Mouse (Mus musculus) heart, postnatal 36 days (tissue): ENCODE results near the gene Hspa1l. TPM values are rescaled to one million over a fixed set of nuclear protein-coding genes. Genes with fewer than 3 reads are reported as not detected.
"Not testable (repeated sequence)": the region's sequence is repeated elsewhere in the genome, so short reads cannot be mapped to it uniquely, and the experiment has no call there.

ENCODE experiments used
- DNase-seq, 2 experiments: peaks; one replicate each; pipeline ENCODE4 v3.0.0; 2021 to 2022
- intact Hi-C: fragments of 180-260 bp; cut with DNase I; formaldehyde crosslinking; loops from one replicate; pipeline ENCODE4 v1.15.1; 2025
- total RNA-seq, 2 experiments: library from RNA; stranded (reverse); gene quantifications; 2 replicates each; pipeline ENCODE4 v1.2.3; 2021

Hspa1l gene
- total RNA-seq, 2 experiments from 2014 or later = 7.8 to 9.2 TPM

DNA sequence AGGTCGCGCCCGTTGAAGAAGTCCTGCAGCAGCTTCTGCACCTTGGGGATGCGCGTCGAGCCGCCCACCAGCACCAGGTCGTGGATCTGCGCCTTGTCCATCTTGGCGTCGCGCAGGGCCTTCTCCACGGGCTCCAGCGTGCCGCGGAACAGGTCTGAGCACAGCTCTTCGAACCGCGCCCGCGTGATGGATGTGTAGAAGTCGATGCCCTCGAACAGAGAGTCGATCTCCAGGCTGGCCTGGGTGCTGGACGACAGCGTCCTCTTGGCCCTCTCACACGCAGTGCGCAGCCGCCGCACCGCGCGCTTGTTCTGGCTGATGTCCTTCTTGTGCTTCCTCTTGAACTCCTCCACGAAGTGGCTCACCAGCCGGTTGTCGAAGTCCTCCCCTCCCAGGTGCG lies 1.7 kb upstream of the Hspa1l start:
- intact Hi-C loops, DNase-seq: not testable (repeated sequence)

GRCm38 (mm10) chr17:34971694-34972068 lies 822 bp upstream of the Hspa1l start:
- intact Hi-C loops = not testable (repeated sequence)

DNA sequence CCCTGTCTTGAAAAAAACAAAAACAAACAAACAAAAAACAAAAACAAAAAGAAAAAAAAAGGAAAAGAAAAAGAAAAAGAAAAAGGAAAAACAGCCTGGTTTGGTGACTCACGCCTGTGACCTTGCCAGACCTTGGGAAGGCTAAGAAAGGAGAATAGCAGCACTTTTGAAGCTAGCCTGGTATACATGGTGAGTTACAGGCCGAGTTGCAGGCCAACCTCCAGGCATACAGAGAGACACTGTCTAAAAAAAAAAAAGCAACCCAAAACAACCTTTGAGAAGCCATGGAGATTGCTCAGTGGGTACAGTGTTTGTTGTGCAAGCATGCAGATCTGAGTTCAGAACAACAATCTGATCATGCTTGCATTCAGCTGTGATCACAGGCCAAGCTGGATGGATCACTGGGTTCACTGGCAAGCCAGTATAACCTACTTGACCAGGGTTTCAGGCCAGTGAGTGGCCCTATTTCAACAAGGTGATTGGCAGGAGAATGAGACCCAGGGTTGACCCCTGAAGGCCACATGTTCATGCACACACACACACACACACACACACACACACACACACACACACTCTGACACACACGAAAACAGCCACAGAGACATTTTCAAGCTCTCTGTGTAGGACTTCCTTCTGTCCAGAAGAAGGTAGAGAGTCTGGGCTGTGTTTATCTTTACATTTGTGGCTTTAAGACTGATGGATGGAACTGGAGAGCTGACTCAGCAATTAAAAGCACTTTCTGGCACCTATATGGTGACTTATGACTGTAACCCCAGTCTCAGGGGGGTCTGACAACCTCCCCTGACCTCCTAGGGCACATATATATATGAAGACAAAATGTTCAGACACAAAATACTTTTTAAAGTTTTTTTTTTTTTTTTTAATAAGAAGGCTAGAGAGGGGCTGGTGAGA lies 3.3 kb downstream of the Hspa1l start:
- intact Hi-C loops = no loop called here

More at GRCm38 (mm10) chr17:34971694-34972068, 822 bp upstream of the Hspa1l start:
- DNase-seq = not testable (repeated sequence)

GRCm38 (mm10) chr17:34977000-34977399 lies 4.5 kb downstream of the Hspa1l start:
- no peak for DNase-seq
- intact Hi-C loops = no loop called here

More for the DNA sequence above, 3.3 kb downstream of the Hspa1l start:
- no peak for DNase-seq

DNA sequence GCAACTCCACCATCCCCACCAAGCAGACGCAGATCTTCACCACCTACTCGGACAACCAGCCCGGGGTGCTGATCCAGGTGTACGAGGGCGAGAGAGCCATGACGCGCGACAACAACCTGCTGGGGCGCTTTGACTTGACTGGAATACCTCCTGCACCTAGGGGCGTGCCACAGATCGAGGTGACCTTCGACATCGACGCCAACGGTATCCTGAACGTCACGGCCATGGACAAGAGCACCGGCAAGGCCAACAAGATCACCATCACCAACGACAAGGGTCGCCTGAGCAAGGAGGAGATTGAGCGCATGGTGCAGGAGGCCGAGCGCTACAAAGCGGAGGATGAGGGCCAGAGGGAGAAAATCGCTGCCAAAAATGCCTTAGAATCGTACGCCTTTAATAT lies 5.7 kb downstream of the Hspa1l start:
- intact Hi-C loops = loop anchor here (1.0 kb wide), 1 partner anchor 23 kb away; no protein-coding TSS in a partner anchor
- no peak for DNase-seq

DNA sequence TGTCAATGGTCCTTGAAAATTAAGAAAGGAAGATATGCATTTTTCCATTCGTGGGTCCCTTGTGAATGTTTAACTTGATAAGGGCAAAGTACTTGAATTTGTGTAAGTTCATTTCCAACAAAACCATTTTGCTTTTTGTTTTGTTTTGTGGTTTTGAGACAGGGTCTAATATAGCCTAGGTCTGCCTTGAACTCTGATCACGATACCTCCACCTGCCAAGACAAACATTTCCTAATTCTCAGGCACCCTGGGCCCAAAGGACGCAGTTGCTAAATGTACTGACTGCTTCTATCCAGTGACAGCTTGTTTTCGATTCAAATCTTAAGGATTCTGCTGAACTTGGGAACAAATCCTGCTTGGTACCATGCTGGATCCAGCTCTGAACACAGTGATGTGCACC lies 7.1 kb downstream of the Hspa1l start:
- no peak for DNase-seq
- intact Hi-C loops = loop anchor here (10.0 kb wide), 1 partner anchor 45 kb away; the partner anchor contains the start of gene Neu1

GRCm38 (mm10) chr17:34980655-34981054 lies 8.2 kb downstream of the Hspa1l start:
- intact Hi-C loops = loop anchor here (1.0 to 10.0 kb wide), 2 partner anchors 28 to 46 kb away; partner anchors contain the start of gene Neu1
- DNase-seq = peak in 1 of 2 experiments; percentile 44

- intact Hi-C loops = loop anchor here (1.0 to 10.0 kb wide), 3 partner anchors 19 to 47 kb away; partner anchors contain the start of genes Neu1 and Vars
- DNase-seq = peak; percentile 90 to 97
Measured at GRCm38 (mm10) chr17:34981690-34982180, 9.2 kb downstream of the Hspa1l start, which contains the start of gene Lsm2. TSS of gene Lsm2 (plus strand) at chr17:34981862.

DNA sequence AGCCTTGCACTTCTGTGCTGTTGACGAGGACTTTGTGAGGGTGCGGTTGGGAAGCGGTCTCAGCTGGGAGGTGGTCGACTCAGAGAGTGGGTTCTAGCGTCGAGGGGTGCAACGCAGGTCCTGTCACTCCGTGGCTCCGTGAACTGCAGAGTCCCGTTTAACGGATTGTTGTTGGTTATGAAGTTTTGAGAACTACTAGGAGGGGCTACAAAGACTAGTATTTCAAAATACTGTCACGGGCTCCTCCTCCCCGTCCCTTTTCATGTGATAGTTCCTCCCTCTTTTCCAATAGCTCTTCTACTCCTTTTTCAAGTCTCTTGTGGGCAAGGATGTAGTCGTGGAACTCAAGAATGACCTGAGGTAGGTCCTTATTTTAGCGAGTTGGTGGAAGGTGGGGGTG lies 9.8 kb downstream of the Hspa1l start:
- intact Hi-C loops = loop anchor here (2.0 to 10.0 kb wide), 2 partner anchors 18 to 48 kb away; partner anchors contain the start of genes Neu1 and Vars
- no peak for DNase-seq

GRCm38 (mm10) chr17:34984218-34984617 lies 11.7 kb downstream of the Hspa1l start:
- no peak for DNase-seq
- intact Hi-C loops = loop anchor here (2.0 to 10.0 kb wide), 2 partner anchors 49 to 133 kb away; partner anchors contain the start of genes Nelfe, Neu1 and Skiv2l

DNA sequence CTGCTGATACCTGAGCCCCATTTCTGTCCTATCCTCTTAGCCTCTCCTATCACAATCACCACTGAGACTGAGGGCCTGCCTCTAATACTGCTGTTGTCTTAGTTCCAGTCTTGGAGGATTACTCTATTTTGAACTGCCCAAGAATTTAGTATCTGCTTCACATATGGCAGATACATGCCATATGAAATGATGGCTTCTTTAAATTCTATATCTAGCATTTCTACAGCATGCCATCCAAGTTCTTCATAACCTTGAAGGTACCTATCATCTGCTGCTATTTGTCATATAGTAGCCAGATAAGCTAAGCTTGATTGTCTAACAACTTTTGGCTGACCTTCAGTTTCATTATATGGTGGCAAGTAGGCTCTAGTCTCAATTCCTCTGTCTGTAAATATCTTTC lies 22.2 kb downstream of the Hspa1l start:
- no peak for DNase-seq
- intact Hi-C loops = no loop called here

GRCm38 (mm10) chr17:34995192-34995591 lies 22.7 kb downstream of the Hspa1l start:
- intact Hi-C loops, DNase-seq: not testable (repeated sequence)

GRCm38 (mm10) chr17:34995927-34996326 lies 23.4 kb downstream of the Hspa1l start:
- intact Hi-C loops, DNase-seq: not testable (repeated sequence)

GRCm38 (mm10) chr17:34996411-34997141 lies 24.1 kb downstream of the Hspa1l start:
- intact Hi-C loops = no loop called here

DNA sequence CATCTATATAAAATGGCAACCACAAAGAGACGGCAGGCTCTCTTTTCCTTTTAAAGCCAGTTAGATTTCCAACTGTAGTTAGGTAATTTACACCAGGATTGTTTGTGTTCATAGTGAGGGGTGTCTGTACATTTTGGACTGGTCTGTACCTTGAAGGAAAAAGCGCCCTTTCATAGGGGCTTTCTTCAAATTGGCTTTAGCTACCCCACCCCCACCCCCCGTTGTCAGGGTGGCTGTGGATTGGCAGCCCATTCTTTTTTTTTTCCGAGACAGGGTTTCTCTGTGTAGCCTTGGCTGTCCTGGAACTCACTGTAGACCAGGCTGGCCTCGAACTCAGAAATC lies 24.6 kb downstream of the Hspa1l start:
- intact Hi-C loops = no loop called here
- DNase-seq = no peak

More at GRCm38 (mm10) chr17:34996411-34997141, 24.1 kb downstream of the Hspa1l start:
- DNase-seq = no peak

DNA sequence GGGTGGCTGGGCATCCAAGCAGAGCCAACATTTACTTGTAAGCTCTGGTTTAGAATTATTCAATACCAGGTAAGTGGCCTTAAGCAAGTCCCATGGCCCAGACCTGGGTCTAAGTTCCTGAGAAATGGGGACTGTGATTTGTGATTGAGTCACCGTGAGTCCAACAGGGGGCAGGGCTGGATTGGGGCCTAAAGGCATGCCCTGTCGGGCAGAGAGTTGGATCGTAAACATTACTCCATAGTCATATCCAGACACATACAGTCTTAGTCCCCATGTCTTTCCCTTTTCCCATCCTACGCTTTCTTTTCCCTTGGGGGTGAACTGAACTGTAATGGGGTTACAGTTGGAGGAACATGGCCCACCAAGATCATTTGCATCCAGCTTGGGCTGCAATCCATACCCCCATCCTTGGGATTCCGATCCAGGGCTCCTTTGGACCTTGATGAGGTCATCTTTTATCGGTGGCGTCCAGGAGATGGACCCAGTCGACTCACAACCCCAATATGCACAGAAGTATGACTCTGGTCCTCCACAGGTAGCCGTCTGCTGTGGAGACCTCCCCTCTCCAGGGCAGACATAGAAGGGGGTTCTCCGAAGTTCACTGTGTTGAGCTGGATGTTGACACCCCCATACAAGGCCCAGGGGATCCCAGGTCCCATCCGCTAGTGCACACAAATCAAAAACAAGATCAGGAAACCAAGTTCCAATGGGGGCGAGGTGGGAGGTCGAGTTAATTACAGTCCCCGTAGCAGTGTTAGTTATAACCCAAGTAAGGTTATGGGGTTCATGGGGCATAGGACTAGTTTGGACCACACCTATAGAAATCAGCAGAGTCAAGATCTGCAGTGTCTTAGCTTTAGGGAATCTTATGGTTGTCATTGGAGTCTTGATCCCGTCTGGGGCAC lies 26.3 kb downstream of the Hspa1l start:
- intact Hi-C loops = no loop called here
- DNase-seq = no peak

DNA sequence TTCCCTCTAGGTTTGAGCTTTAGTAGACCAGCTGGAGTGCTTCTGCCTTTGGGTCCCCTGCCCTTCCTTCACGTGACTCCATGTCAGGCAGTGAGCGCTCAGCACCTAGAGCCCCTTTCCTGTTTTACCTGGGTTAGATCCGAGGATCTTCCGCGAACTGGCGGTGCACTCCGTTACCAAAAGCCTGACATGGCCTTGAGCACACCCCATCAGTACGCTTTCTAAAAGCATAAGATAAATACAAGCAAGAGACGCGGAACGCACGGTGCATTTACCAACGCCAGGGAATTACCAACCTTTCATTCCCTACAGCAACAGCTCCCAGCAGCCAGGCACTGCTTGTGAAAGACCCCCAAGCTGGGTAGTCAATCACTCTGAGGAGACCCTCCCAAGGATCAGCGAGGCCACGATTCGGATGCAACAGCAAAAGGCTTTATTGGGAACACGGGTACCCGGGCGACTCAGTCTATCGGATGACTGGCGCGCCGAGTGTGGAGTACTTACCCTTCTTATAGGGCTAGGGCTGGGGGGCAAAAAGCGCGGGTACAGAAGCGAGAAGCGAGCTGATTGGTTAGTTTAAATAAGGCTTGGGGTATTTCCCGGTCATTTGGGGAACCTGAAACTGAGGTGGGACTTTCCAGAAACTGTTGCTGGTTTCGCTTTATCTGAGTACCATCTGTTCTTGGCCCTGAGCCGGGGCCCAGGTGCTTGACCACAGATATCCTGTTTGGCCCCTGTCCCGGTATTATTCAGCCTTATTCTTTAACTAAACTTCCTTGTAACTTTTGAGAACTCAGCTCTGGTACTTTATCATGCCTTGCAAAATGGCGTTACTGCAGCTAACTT lies 27.6 kb downstream of the Hspa1l start:
- not testable (repeated sequence) for DNase-seq
- intact Hi-C loops = loop anchor here (2.0 to 5.0 kb wide), 2 partner anchors 17 to 237 kb away; partner anchors contain the start of gene Nfkbil1

DNA sequence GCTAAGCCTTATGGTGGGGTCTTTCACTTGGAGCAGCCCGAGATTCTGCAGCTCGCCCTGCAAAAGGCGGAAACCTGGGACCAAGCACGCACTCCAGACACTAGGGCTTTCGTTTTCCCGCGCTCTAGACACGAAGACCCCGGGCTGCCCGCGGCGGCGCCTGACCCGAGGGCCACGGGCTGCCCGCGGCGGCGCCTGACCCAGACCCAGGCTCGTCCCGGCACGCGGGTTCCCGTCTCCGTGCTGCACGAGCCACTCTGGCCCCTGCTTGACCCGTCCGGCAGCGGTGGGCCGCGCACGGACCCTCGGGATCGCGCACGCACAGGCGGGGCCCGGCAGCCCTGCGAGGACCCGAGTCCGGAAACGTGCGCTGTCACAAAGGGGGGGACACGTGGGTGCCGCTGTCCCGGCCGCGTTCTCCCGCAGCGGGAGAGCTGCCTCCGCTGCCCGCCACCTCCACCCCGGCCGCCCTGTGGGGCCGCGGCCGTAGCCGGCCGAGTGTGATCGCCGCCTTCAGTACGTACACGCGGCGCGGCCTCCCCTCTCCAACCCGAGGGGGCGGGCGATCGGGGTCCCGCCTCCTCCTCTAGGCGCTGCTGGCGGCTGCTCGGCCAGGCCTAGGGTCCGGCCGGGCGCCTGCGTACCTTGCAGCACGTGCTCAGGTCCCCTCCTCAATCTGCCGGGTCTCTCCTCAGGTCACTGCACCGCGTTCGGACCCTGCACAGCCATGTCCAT lies 28.4 kb downstream of the Hspa1l start, which contains the start of gene Vars:
Gene Vars, plus strand, starts transcription at position 271 of the 735 bp plus-strand sequence.
- peak; percentile 90 to 94 for DNase-seq
- intact Hi-C loops = loop anchor here (2.0 to 5.0 kb wide), 2 partner anchors 18 to 236 kb away; partner anchors contain the start of gene Nfkbil1
